Mouse (Mus musculus) ES-Bruce4 (cell line): ENCODE results near the gene Atp6v0a4. TPM values are rescaled to one million over a fixed set of nuclear protein-coding genes. Genes with fewer than 3 reads are reported as not detected.

ENCODE experiments used
- H3K27ac ChIP-seq: 2 replicates; pipeline ENCODE4 v1.5.1; 2012; ENCODE audit warnings: low read length, inconsistent platforms; ENCODE audit not compliant: insufficient read depth
- H3K27me3 ChIP-seq: 2 replicates; pipeline ENCODE4 v1.6.1; 2012; ENCODE audit warnings: mild to moderate bottlenecking, low read length, inconsistent platforms; ENCODE audit not compliant: control insufficient read depth, poor library complexity, insufficient read depth, severe bottlenecking
- H3K36me3 ChIP-seq: 2 replicates; pipeline ENCODE4 v1.6.1; 2012; ENCODE audit warnings: inconsistent platforms, mild to moderate bottlenecking, low read length, moderate library complexity; ENCODE audit not compliant: control insufficient read depth, poor library complexity, insufficient read depth, severe bottlenecking
- H3K4me1 ChIP-seq: one replicate; pipeline ENCODE4 v1.8.1; 2011; ENCODE audit warnings: low read length; ENCODE audit not compliant: control insufficient read depth, insufficient read depth
- H3K4me3 ChIP-seq: 2 replicates; pipeline ENCODE4 v1.5.1; 2011; ENCODE audit warnings: low read depth, mild to moderate bottlenecking, low read length
- H3K9ac ChIP-seq: 2 replicates; pipeline ENCODE4 v1.6.1; 2012; ENCODE audit warnings: low read depth, mild to moderate bottlenecking, inconsistent platforms; ENCODE audit not compliant: poor library complexity, severe bottlenecking
- H3K9me3 ChIP-seq: replicated peaks from 2 replicates; pipeline ENCODE4 v1.6.1; 2012; ENCODE audit warnings: mild to moderate bottlenecking, low read length, inconsistent platforms; ENCODE audit not compliant: control insufficient read depth, poor library complexity, insufficient read depth, severe bottlenecking
- CTCF ChIP-seq: IDR thresholded peaks from one replicate; pipeline ENCODE4 v1.8.1; 2011; ENCODE audit warnings: low read depth, low read length
- EP300 ChIP-seq: IDR thresholded peaks from 2 replicates; pipeline ENCODE4 v1.6.1; 2011; ENCODE audit warnings: low read depth, low read length; ENCODE audit not compliant: insufficient read depth
- POLR2A ChIP-seq: IDR thresholded peaks from one replicate; pipeline ENCODE4 v1.8.1; 2011; ENCODE audit warnings: low read length; ENCODE audit not compliant: insufficient read depth
- polyA plus RNA-seq: library from polyadenylated mRNA; stranded (reverse); fragments of >200 nt; gene quantifications from 2 replicates; pipeline ENCODE4 v1.2.4, GENCODE M21; 2011; ENCODE audit warnings: low read depth; ENCODE audit not compliant: missing spikeins, insufficient read depth, insufficient read length

Gene Atp6v0a4
- polyA plus RNA-seq, 1 experiment, result 6.1 TPM

DNA sequence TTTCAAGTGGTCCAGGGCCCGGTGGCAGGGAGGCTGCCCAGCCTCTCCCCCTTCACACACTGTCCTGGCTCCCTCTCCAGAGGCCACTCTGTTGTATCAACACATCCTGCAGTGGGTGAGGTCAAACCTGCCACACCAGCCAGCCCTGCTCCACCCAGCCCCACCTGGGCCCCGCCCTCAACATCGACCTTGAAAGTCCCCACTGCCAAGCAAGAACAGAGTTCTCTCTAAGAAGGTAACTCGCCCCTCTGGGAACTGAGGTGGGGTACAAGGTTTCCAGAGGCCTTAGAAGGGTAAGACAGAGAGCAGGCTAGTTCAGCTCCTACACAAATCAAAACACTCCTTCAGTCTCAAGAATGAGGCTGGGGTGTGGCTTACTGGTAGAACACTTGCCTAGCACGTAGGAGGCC, 27.4 kb downstream of the Atp6v0a4 start:
- no peaks in the 10 kb centered on the region for H3K36me3 ChIP-seq
- TF ChIP-seq CTCF (no peak), EP300 (peak; percentile 80; the same call in 1 of the 2 replicates)
- peaks cover 2% of the 10 kb centered on the region for H3K4me1 ChIP-seq
- no peak overlapping the region for H3K9ac ChIP-seq
- peak overlapping the region; percentile 14 for H3K4me3 ChIP-seq
- peak overlapping the region; percentile 9 for H3K27ac ChIP-seq
- no peaks in the 10 kb centered on the region for H3K9me3 ChIP-seq
- H3K27me3 ChIP-seq, result no peaks in the 10 kb centered on the region

DNA sequence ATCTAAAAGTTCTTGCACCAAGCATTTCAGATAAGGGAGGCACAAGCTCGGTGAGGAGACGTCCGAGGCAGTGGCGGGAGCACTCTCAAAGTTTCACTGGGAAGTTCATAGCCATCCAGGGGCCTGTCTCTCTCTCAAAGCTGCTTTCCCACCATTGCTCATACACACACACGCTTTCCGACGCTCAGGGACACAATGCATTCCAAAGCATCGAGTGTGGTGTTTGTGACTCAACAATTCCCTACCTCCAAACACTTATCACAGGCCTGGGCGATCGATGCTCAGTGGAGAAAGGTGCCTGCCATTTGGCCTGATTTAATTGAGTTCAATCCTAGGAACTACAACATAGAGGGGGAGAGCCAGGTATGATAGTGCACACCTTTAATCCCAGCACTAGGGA, 29.7 kb downstream of the Atp6v0a4 start:
- Histone ChIP-seq H3K27ac (no peak overlapping the region), H3K4me1 (peaks cover 2% of the 10 kb centered on the region)
- TF ChIP-seq POLR2A (no peak), EP300 (no peak), CTCF (no peak)

DNA sequence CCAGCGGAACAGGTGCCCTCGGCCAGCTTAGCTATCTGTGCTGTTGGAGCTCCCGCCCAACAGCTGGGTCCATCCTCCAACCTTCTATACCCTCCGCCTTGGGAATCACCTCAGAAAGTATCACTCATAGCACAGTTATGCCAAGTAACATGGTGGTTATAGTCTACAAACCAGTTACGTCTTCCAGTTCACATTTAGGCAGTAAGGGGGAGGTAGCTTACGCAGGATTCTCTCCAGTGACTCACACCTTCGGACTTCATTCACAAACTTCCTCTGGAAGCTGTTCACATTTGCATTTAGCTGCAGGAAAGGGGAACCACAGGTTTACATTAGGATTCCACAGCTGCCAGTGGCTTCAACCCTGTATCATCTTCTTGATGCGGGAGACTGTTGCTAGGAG, 31.8 kb downstream of the Atp6v0a4 start:
- 0 out of 2 replicates have a peak, but pooled peaks cover 2% of the 10 kb centered on the region for H3K9me3 ChIP-seq

More for the DNA sequence above, 29.7 kb downstream of the Atp6v0a4 start:
- Histone ChIP-seq H3K9me3 (0 out of 2 replicates have a peak, but pooled peaks cover 2% of the 10 kb centered on the region), H3K9ac (no peak overlapping the region), H3K27me3 (no peaks in the 10 kb centered on the region), H3K4me3 (no peak overlapping the region), H3K36me3 (no peaks in the 10 kb centered on the region)

DNA sequence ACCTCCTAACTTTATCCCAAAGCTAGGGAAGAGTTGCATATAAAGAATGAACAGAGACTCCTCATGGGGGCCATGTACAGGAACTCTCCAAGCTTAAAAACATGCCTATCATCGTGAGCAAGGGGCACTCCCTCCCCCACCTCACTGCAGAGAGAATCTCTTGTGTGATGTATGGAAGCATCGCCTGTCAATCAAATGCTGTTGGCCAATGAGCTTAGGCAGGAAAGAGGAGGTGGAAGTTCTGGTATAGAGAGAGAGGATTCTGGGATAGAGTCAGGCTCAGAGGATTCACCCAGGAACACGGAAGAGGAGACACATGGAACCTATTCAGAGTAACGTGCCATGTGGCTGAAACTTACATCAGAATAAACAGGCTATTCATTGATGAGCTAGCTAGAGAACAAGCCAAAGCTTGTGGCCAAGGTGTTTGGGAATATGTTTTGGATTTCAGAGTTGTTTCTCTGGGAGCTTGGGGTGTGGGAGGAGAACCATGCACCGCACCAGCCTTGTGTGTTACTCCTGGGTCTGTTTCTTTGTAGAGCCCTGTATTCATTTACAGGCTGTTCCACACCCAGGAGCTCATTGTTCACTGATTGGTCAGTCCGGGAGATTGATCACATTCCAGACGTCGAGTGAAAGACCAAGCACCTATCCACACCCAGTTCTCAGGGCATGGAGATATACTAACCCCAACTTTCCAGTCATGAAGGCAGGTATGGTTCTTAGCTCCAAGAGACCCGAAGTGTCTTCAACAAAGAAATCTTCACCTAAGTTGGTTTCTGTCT, 37.0 kb downstream of the Atp6v0a4 start:
- H3K27ac ChIP-seq, result no peak overlapping the region
- H3K36me3 ChIP-seq, result no peaks in the 10 kb centered on the region
- no peak overlapping the region for H3K4me3 ChIP-seq
- H3K4me1 ChIP-seq, result no peaks in the 10 kb centered on the region
- H3K9ac ChIP-seq, result no peak overlapping the region
- H3K9me3 ChIP-seq, result 0 out of 2 replicates have a peak, but pooled peaks cover 2% of the 10 kb centered on the region
- no peaks in the 10 kb centered on the region for H3K27me3 ChIP-seq
- TF ChIP-seq POLR2A, result no peak
- TF ChIP-seq EP300, result no peak
- TF ChIP-seq CTCF, result no peak

More for the DNA sequence above, 31.8 kb downstream of the Atp6v0a4 start:
- Histone ChIP-seq H3K4me3 (no peak overlapping the region), H3K4me1 (peaks cover 2% of the 10 kb centered on the region), H3K27ac (no peak overlapping the region), H3K36me3 (no peaks in the 10 kb centered on the region), H3K27me3 (no peaks in the 10 kb centered on the region), H3K9ac (no peak overlapping the region)
- TF ChIP-seq EP300, result no peak

DNA sequence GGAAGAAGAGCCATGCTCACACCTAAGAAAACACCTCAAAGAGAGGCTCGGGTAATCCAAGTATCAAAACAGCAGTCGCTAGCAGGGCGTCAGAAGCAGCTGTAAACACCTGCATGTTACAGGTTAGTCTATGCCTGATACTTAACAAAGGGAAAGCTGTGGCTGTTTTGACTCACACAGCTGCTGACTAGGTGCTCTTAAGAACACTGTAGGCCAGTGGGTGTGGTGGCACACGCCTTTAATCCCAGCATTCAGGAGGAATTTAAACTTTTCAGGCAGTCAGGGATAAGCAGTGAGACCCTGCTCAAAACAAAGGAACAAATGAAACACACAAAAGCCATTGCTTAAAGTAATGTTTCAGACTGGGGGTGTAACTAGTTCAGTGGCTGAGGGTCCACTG, 41.2 kb downstream of the Atp6v0a4 start:
- no peaks in the 10 kb centered on the region for H3K4me1 ChIP-seq
- H3K27ac ChIP-seq, result no peak overlapping the region
- no peaks in the 10 kb centered on the region for H3K36me3 ChIP-seq
- no peak overlapping the region for H3K4me3 ChIP-seq
- TF ChIP-seq CTCF, result no peak
- no peak for TF ChIP-seq EP300
- TF ChIP-seq POLR2A, result no peak
- no peaks in the 10 kb centered on the region for H3K27me3 ChIP-seq
- no peaks in the 10 kb centered on the region for H3K9me3 ChIP-seq
- no peak overlapping the region for H3K9ac ChIP-seq

DNA sequence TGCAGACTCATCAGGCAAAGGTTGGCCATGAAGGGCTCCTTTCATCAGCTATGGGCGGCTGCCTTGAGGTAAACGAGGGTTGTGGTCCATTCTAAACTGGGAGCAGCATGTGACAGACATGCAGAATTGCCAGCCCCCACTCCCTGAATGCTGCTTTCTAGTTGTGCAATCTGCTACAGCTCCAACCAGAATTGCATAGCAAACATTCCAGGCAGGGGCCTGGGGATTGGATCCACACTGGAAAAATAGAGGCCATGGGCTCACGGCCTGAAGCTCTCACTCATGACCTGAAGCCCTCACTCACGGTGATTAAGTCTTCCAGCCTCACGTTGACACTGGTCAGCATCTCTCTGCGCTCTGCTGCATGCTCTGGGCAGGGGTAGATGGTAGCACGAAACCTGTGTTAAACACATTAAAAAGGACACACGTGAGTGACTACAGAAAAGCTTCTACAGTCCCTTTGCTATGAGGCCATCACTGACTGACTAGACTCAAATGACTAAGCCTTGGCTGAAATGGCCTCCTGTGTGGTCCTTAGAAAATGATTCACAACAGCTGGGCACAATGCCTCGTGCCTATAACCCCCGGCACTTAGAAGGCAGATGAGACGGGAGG, 42.6 kb downstream of the Atp6v0a4 start:
- Histone ChIP-seq H3K36me3 (no peaks in the 10 kb centered on the region), H3K4me1 (no peaks in the 10 kb centered on the region), H3K9ac (no peak overlapping the region), H3K27ac (no peak overlapping the region), H3K9me3 (no peaks in the 10 kb centered on the region), H3K27me3 (no peaks in the 10 kb centered on the region), H3K4me3 (no peak overlapping the region)
- TF ChIP-seq EP300 (no peak), POLR2A (no peak), CTCF (no peak)
